Mouse (Mus musculus): ENCODE results near the gene Mief1. TPM values are rescaled to one million over a fixed set of nuclear protein-coding genes. Genes with fewer than 3 reads are reported as not detected.

The Mief1 gene
- 14.6 and 16.2 TPM in 2 replicates for polyA plus RNA-seq (2015; fragmentation: Nextera tagmentation; extraction: Ambion mirVana)

GRCm38 (mm10) chr15:80233733-80234509, at the start of gene Mief1:
Mief1 (plus strand) TSS chr15:80234018.

DNA sequence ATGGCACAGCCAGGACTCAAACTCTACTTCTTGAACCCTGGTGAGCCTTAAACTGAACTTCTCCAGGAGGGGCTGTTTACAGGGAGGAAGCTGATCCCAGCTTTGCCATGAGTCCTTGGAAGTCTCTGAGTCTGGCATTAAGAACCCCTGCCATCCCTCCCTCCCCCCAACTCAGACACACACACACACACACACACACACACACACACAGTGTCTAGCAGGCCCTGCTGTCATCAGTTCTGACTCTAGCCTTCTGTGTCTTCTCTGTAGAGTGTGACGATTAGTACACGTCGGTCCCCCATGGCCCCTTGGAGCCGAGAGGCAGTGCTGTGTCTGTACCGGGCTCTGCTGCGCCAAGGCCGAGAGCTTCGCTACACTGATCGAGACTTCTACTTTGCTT, 1.7 kb downstream of the Mief1 start, which contains the start of gene AC140267.1:
Gene AC140267.1, plus strand, starts transcription at position 301 of the 400 bp plus-strand sequence.

DNA sequence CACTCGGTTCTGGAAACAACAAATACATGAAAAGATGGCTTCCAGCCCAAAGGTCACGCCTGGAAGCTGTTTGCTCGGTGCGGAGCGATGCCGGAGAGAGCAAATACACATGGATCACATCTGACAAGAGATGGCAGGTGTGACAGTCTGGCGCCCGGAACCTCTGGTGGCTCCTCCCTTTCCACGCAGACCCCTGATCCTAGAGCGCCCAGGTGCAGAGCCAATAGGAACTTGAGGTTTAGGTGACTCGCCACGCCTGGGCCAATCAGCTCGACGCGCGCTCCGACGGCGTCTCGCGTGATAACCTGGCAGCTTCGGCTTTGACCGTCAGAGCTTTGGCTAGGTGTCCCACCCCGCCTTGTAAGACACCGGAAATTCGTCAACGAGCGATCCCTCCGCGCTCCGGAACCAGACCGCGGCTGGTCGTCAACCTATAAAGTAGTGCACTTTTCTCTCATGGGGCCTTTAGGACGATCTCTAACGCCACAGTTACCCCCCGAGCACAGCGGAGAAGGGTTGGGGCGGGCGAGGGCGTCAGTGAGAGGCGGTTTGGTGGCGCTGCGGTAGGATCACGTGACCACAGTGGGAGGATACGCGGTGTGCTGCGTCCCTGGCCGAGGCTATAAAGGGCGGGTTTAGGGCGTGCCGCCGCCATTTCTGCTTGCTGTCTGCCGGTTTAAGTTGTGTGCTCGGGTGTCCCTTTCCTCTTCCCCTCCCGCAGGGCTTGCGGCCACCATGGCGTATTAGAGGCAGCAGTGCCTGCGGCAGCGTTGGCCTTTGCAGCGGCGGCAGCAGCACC, 21.2 kb downstream of the Mief1 start, which contains the start of gene Atf4:
Gene Atf4, plus strand, starts transcription at position 338 of the 799 bp plus-strand sequence.

DNA sequence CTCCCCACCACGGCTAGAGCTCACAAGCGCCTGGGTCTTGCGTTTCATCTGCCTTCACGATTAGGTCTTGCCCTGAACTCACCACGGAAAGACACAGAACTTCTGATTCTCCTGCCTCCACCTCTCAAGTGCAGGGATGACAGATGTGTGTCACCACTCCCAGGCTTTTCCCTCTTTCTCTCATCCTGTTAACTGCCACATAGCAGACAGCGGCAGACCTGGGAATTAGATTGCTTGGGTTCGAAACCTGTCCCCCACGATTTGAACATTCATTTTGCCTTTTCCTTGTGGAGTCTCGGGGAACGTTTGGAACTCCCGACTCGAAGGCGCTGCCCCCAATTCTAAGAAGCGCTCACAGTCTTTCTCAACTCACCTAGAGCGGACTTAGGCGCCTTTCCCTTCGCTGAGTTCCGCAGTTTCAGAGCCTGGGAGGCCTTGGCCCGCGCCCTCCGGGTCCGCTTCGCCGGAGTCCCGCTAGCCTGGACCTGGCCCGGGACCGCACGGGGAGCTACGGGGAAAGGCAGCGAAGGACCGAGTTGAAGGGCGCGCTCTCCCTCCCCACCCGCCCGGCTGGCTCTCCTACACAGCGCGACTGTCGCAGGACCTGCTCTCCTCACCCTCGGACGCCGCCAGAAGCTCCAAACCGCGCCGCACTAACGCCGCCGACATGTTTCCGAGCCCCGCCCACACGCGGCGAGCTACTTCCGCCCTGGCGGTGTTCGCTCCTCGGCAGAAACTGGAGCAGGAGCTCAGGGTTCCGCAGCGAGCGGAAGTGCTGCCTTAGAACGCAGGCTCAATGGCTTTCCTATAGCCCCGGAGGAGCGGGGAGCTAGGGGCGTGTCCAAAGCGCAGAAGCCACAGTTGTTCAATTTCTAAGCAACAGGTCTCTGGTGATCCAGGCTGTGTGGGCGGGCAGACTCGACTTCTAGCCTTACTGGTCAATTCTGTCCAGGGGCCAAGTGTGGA, 30.1 kb downstream of the Mief1 start, which contains the start of gene Rps19bp1:
Gene Rps19bp1, minus strand, starts transcription at position 706 of the 966 bp plus-strand sequence.

GRCm38 (mm10) chr15:80286851-80287415, 53.1 kb downstream of the Mief1 start, which contains the start of gene Cacna1i:
Cacna1i (plus strand) TSS chr15:80287238.

Other genes with a start within 250 kb of the Mief1 start
- gene Pdgfb, start 219.0 kb upstream of the Mief1 start, polyA plus RNA-seq (2015; fragmentation: Nextera tagmentation; extraction: Ambion mirVana), result 1.6 and 1.9 TPM in 2 replicates
- 33.7 and 42.0 TPM in 2 replicates for gene Syngr1, start 142.7 kb upstream of the Mief1 start, polyA plus RNA-seq (2015; fragmentation: Nextera tagmentation; extraction: Ambion mirVana)
- 779 and 800 TPM in 2 replicates for gene Rpl3, start 142.2 kb upstream of the Mief1 start, polyA plus RNA-seq (2015; fragmentation: Nextera tagmentation; extraction: Ambion mirVana)
- 20.0 and 20.1 TPM in 2 replicates for gene Tab1, start 100.9 kb upstream of the Mief1 start, polyA plus RNA-seq (2015; fragmentation: Nextera tagmentation; extraction: Ambion mirVana)
- gene Mgat3, start 60.3 kb upstream of the Mief1 start, polyA plus RNA-seq (2015; fragmentation: Nextera tagmentation; extraction: Ambion mirVana), result 0.53 and 1.0 TPM in 2 replicates
- gene AC140267.1, start 1.8 kb downstream of the Mief1 start, polyA plus RNA-seq (2015; fragmentation: Nextera tagmentation; extraction: Ambion mirVana), result not detected in 2 replicates
- gene Atf4, start 21.2 kb downstream of the Mief1 start, polyA plus RNA-seq (2015; fragmentation: Nextera tagmentation; extraction: Ambion mirVana), result 105 and 114 TPM in 2 replicates
- 34.9 and 36.8 TPM in 2 replicates for gene Rps19bp1, start 30.3 kb downstream of the Mief1 start, polyA plus RNA-seq (2015; fragmentation: Nextera tagmentation; extraction: Ambion mirVana)
- 0.05 and 0.06 TPM in 2 replicates for gene Cacna1i, start 53.2 kb downstream of the Mief1 start, polyA plus RNA-seq (2015; fragmentation: Nextera tagmentation; extraction: Ambion mirVana)

Measured in spleen, postnatal 0 days (tissue).